Mouse (Mus musculus): ENCODE results near the gene Mcub.

GRCm38 (mm10) chr3:129969031-129969430, 975 bp downstream of the Mcub start:
- TF ChIP-seq POLR2A (IDR thresholded peaks at IDR 0.05; ENCODE audit: low read depth, low read length) = no peak; the same call in 1 of the 2 replicates
- no peak for TF ChIP-seq CTCF (IDR thresholded peaks at IDR 0.05; ENCODE audit: borderline replicate concordance, insufficient read depth, low read length)
